Mouse (Mus musculus): ENCODE data around the gene Prrx1.

The Prrx1 gene

DNA sequence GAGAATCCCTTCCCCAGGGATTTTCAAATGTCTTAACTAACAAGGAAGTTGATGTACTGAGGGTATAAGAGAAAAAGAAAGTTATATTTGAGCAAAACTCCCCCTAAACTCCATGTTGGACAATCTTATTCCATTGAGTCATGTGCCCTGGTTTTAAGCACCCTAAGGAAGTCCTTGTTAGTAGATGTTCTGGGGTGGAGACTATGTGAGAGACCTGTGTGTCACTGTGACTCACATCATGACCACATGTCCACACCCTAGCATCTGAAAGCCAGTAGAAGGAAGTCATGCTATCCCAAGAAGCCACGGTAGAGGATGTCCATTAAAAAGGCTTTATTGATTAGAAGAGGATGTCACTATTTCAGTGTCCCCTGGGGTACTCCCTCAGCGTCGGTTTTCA, 40.4 kb downstream of the Prrx1 start:
- DNase-seq (ENCODE audit: low read depth) = no peak

DNA sequence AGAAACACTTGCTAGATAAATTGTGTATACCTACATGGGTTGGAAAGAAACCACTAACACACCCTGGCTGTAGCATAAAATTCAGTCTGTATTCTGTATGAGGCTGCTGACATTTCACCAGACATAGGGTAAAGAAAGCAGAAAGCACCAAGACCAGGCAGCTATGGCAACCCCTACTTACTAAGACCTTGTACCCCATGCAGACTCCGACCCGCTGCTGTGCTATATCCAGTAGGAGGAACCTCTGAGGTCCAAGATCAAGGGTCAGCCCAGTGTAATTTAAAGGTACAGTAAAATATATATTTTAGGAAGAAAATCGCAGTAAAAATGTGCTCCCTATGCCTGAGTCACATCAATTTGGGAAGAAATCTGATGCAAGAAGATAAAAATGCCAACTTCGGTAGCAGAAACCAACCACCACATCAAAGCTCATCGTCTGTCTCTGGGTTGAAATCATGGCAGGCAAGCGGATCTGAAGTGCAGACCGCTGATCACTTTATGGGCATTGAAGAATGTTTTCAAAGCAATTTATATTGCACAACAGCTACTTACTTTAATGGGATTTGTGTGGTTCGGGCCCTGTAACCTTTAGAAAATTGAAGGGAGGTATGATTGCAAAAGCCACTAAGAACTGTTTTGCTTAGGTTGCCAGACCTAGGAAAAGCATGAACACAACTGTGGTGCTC, 46.5 kb downstream of the Prrx1 start:
- DNase-seq (ENCODE audit: low read depth) = no peak

DNA sequence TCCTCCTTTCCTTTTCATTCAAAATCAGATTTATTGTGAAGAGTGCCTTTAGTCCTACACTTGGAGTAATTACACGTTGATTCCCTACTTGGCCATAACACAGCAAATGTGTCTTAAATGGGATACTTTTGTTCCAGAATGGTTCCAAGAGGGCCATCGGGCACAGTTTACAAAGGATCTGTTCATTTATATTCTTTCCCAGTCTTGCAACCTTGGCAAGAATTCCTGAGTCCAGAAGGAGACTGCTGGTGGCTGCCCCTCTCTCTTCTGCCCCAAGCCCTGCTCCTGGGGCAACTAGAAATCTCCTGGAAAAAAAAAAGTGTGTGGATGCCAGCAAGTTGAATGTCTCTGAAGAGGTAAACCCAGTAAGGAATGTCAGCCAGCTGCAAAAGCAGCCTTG, 56.2 kb downstream of the Prrx1 start:
- DNase-seq (ENCODE audit: low read depth) = no peak

DNA sequence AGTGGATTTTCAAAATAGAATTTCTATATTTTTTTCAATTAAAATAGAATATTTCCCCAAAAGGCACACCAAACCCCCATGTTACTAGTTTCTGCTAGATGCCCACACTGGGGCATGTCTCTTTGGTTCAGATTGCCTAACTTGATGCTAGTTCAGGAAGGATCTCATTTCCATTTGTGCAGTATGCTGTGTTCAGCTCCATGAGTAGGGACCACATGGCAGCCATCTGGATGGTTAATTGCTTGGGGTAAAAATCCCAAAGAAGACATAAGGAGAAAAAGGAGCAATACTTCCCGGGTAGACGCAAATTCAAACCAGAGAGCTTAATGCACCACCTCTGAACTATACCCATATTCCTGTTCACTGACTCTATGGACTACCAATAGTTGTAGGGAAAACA, 57.6 kb downstream of the Prrx1 start:
- no peak for DNase-seq (ENCODE audit: low read depth)

DNA sequence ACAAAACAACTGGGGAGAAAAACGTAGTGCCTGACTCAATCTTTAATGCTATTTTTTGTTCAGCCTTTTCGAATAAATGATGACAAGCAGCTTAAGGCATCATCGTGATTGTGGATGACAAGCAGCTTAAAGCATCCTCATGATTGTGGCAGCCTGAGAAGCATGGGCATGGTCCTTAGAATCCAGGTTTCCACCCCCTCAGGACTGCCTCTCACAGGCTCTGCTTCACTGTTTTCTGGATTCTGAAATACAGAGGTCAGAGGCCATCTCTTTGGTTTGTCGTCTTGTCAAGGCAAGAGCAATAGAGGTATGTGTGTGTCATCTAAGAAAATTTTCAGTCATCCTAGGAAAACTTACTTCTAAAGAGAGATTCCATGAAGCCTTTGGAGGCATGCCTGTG, 60.7 kb downstream of the Prrx1 start:
- no peak for DNase-seq (ENCODE audit: low read depth)

DNA sequence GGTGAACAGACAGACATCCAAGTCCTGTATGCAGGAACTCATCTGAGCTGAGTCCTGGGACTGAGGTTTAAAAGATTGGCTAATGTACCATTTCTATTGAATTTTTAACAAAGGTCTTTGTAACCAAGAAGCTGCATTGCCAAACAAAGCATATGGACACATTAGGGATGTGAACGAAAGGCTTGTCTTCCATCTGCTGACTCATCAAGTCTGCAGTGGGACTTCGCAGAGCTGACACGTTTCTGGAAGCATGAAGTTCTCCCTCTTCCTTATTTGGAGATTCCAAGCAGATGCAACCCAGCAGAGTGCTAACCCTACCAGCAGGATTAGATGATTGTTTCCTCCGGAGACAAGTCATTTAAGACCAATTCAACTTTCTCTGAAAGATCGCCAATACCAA, 61.2 kb downstream of the Prrx1 start:
- peak; percentile 84 for DNase-seq (ENCODE audit: low read depth)

DNA sequence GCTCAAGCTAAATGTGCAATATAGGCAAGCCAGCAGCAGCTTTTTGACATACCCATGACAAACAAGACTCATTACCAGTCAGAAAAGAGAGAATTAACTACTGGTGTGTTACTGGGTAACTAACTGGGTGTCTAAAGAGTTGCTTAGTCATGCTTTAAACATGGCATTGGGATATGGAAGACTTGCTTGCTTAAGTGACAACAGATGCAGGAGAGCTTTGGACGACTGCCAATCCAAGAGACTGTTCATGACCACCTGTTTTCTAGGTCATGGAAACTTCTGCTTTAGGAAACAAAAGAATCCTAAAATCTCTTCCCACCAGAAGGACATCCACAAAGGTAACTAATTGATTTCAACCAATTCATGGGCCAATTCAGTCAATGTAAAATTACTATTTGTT, 61.7 kb downstream of the Prrx1 start:
- peak; percentile 89 for DNase-seq (ENCODE audit: low read depth)

DNA sequence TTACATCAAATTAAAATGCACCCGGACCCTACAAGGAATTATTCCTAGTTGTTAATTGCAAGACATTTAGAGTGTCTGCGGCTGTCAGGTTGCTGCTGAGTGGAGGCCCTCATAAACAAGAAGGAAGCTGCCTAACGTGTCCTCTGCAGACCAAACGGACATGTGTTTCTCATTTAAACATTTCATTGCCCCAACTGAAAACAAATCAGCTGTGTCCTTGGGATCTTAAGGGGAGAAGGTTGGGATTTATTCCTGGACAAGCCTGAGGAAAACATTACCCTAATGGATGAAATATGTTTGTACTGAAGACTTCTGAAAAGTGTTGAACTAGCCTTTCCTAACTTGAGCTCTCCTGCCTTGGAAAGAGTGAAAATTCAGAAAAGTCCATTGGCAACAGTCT, 74.6 kb downstream of the Prrx1 start:
- DNase-seq (ENCODE audit: low read depth) = peak; percentile 69

DNA sequence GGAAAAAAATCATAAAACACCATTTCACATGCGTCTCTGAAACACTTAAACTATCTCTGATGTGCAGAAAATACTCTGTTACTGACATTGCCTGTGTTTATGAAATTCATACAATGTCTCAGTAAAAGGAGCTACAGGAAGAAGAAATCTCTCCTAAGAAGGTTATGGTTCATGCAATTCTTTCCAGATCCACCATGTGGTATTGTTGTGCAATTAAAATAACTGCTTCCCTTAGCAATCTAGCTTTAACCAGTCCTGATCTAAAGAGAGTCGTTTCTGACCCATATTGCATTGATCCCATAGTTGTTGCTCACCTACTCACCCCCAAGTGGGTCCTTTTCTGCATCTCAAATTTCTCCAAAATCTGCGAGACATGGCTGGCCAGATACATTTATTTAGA, 82.3 kb downstream of the Prrx1 start:
- no peak for DNase-seq (ENCODE audit: low read depth)

DNA sequence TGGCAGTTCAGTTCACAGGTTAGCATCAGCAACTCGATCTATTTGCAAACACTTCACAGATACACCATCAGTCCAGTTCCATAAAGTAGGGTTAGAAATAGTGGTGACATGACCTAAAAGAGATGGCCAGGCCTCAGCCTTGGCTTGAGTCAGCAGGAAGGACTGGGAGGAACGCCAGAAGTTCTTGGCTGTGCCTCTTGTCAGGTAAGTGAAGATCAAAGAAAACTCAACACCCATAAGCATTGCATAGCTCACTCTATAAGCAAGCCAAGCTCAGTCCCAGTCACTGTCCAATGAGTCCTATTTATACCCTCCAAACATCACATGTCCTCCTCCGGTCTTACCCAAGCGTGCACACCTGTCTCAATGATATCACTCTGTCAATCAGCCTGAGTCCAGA, 87.2 kb downstream of the Prrx1 start:
- DNase-seq (ENCODE audit: low read depth) = no peak

DNA sequence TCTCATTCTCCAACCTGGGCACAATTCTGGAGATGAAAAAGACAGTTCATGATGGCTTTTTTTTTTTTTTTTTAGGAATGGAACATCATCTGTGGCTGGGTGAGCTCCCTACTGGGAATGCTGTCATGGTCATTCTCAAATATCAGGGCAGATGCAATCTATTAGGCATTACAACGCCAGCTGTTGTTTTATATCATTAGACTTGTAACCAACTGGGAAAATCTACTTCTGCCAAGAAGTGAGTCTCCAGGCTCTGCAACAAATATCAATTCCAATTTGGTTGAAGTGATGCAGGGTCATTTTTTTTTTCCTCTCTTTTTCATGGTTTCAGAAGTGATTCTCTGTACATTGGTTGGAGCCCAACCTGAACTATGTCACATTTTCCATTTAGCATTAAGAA, 91.7 kb downstream of the Prrx1 start:
- no peak for DNase-seq (ENCODE audit: low read depth)

DNA sequence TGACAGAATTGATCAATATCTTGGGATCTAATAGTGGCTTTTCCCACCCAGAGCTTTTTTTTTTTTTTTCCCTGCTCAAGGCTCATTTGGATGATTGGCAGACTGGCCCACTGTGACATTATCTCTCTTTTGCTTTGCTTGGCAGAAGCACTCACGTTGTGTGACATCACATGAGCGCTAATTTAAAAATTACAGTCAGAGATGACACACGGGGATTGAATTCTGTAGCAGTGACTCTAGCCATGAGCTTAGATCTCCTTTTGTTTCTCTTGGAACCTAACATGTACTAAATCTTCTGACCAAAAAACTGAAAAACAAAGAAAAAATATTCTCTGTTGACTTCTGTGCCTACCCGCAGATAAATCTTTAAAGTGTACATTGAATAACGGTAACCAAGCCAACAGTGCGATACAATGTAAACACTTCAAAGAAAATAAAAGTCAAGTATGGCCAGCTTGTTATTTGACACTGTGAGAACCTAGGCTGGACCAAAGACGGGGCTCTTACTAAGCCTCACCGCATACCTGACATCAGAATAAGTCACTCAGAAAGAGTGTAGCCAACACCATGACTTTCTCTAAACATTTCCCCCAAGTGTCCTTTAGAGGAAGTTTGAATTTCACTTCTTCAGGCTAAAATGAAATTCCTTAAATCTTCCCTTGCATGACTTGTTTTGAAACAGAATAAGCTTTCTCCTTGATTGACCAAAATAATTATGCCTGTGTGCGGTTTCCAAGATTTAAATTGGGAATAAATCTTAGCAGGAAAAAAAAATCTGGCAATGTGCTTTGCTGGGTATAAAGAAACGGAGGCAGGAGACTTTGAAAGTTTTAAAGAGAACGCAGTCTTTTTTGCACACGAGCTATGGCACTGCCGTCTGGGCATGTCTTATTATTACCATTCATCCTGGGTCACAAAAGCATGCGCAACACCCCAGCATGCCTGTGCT, 104.3 kb downstream of the Prrx1 start:
- peak; percentile 85 for DNase-seq (ENCODE audit: low read depth)

DNA sequence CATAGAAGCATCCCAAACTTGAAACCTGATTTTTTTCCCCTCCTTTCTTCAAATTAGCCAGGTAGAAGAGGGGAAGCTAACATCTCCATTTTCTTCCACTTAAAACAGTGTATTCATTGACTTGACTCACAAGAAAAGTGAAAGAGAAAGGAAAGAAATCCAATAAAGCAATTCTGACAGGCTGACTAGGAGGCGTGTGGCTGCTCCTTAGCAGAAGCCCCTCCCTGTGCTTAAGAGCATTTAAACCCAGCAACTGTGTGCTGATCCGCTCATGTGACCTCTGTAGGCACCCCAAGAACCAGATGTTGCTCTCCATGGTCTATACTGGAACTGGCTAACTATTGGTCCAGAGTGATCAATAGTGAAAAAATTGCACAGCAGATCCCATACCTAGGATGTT, 114.7 kb downstream of the Prrx1 start:
- DNase-seq (ENCODE audit: low read depth) = peak; percentile 49

DNA sequence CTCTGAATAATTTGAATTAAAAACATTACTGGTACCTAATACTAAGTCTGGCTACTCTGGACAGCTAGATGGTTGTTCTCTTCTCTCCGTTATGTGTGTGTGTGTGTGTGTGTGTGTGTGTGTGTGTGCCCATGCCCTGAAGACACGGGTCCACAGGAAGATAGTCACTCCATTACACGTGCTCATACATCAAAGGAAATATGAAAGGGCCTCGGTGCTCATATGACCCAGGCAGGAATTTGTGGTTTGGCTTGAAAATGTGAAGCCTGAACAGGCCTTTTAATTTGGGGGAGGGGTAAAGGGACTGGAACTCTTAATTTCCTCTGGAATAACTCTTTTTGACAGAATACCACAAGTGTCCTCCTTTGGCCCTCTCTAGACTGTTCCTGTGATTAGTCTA, 115.5 kb downstream of the Prrx1 start:
- DNase-seq (ENCODE audit: low read depth) = no peak

Data from NIH3T3 (cell line).